Mouse (Mus musculus): ENCODE measurements around the gene Usp43.

Usp43 gene

DNA sequence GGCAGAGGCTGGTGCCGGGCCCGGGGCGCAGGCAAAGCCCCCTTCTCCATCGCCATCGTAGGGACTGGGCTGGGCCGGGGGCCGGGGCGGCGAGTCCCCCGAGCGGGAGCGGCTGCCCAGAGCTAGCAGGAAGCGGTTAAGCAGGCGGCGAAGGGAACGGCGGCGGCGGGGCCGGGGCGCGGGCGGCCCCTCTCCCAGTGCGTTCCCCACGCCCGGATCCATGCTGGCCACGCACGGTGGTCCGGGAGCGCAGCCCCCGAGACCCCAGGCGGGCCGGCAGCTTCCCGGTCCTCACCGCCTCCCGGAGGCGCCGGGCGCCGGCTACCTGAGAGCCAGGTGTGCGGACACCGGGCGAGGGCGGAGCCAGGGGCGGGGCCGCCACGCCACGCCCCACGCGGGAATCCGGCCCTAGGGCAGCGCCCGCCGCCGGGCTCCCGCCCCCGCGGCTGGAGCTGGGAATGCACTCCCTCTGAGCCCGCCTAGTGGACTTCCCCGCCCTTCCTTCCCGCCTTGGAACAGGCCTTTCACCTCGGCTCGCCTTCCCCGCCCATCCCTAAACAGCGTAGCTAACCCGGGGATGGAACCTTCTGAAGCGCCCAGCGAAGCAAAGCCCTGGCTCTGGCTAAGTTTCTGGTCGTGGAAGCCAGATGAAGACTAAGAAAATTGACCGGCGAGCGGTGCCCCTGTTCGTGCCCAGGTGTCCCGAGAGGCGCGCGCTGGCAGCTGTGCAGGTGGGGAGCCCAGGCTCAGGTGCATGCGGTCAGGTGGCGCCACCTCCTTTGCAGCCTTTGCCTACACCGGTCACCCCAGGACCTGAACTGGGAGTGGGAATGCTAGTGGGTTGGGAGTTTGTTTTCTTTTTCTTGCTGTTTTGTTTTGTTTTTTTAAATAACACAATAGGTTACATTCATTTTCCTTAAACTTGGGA is at the start of gene Usp43:
Usp43 (minus strand) TSS at position 327 of the 928 bp plus-strand sequence.
- no peak for DNase-seq

DNA sequence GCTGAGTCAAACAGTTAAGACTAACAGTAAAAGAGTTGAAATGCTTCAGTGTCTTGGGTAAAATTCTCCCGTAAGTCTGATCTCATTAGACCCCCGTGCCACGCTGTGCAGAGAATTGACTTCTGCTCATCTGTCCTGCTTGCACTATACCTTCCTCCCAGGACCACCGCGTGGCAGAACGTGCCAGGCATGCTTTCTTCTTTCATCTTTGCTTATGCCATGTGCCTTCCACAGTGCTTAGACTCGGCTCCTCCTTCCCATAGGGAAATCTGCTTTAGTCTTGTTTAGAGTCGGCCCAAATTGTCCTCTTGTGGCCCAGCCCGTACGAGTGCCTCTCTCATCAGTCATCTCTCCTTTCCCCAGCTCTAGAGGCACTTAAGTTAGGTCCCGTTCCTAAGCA is 45.9 kb upstream of the Usp43 start:
- no peak for DNase-seq

DNA sequence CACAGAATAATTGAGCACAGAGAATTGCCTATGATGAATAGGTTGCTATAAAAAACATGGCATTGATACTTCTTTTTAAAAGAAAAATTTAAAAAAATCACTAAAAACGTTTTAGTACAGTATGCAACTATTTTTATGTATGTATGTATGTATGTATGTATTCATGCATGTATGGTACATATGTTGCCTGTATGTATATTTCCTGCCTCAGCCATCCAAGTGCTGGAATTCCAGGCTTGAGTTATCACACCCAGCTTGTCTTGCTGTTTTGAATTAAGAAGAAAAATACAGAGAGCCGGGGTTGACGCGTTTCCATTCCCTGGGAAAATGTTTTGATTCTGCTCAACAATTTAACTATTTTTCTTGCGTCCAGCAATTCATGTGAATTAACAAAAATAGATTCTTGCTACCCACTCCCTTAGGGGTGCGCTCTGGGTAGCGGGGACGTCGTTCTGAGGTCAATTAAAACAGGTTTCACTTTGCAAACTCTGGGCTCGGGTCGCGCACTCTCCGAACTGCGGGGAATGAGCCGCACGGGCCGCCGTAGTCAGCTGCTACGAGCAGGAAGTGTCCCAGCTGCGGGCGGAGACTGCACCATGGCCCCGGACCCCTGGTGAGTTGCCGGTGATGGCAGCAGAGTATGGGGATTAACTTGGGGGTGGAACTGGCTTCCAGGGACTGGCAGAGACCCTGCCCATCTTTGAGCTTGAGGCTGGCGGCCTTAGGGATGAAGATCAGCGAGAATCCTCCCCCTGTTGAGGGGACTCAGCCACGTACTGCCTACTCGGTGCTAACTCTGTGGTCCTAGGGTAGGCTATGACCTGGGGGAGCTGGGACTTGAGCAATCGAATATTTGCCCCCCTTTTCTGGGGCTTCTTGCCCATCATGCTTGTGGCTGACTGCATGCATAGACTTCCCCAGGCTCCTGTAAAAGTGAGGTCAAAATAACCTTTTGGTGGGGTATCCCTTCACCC is 44.2 kb upstream of the Usp43 start, which contains the start of gene Stx8:
Stx8 (plus strand) TSS at position 289 of the 974 bp plus-strand sequence.
- DNase-seq, result peak; percentile 92

- peak; percentile 77 to 79 for DNase-seq
Observed at GRCm38 (mm10) chr11:67965242-67965883, 43.4 kb upstream of the Usp43 start, which contains the start of gene Cfap52. TSS of gene Cfap52 (minus strand) at chr11:67965651.

GRCm38 (mm10) chr11:67964110-67964509 is 42.2 kb upstream of the Usp43 start:
- DNase-seq, result peak; percentile 21 to 24

DNA sequence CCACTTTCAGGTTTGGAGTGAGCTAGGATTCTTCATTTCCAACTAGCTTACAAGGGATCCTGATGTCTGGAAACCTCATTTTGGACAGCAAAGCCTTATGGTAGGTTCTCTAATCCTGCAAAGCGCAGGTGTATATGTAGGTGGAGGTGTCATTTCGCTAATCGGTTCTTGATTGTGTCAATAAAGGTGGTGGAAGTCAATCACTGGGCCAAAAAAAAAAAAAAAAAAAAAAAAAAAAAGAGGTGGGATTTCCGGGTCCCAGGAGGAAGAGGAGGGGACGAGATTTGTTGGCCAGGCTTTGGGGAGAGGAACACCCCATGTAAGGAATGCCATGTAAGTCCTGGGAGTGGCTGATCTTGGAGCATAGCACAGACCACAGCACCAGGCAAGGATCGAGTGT is 32.5 kb upstream of the Usp43 start:
- DNase-seq, result no peak

GRCm38 (mm10) chr11:67953604-67954003 is 31.7 kb upstream of the Usp43 start:
- DNase-seq, result no peak

DNA sequence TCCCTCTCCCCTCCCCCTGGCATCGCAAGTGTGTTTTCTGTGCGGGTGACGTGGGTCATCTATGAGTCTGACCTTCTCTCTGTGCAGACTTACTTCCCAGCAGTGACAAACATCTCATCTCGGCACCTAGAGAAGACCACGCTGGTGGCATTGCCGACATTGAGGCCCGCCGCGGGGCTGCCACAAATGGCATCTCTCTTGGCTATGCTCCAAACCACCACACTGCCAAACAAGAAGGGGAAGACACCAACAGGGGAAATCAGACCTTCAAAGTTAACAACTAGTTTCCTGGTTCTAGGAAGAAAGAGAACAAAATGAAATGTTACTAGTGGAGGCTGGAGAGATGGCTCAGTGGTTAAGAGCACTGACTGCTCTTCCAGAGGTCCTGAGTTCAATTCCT is 27.5 kb upstream of the Usp43 start:
- no peak for DNase-seq

GRCm38 (mm10) chr11:67948229-67948628 is 26.3 kb upstream of the Usp43 start:
- DNase-seq, result no peak

DNA sequence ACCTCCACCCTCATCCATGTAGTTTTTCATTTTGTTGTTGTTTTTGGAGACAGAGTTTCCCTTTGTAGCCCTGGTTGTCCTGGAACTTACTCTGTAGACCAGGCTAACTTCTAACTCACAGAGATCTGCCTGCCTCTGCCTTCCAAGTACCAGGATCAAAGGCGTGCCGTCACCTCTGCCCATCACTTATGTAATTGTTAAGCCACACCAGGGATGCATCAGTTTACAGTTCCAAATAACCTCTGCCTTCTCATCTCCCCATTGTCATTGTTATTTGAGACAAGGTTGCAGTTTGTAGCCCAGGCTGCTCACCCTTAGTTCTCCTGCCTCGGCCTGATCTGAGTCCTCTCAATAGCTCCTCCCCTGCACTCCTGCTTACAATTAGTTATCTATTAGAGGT is 10.2 kb upstream of the Usp43 start:
- DNase-seq, result no peak

- no peak for DNase-seq
Observed at GRCm38 (mm10) chr11:67926348-67927055, 4.5 kb upstream of the Usp43 start.

GRCm38 (mm10) chr11:67925000-67925399 is 3.0 kb upstream of the Usp43 start:
- no peak for DNase-seq

GRCm38 (mm10) chr11:67923720-67924119 is 1.8 kb upstream of the Usp43 start:
- no peak for DNase-seq

GRCm38 (mm10) chr11:67922755-67923125 is 787 bp upstream of the Usp43 start:
- DNase-seq, result no peak

GRCm38 (mm10) chr11:67921091-67921826 is 694 bp downstream of the Usp43 start:
- peak; percentile 9 to 14 for DNase-seq

GRCm38 (mm10) chr11:67920226-67920960 is 1.6 kb downstream of the Usp43 start:
- no peak for DNase-seq

GRCm38 (mm10) chr11:67919593-67919992 is 2.4 kb downstream of the Usp43 start:
- DNase-seq, result no peak

GRCm38 (mm10) chr11:67917126-67917525 is 4.8 kb downstream of the Usp43 start:
- no peak for DNase-seq

DNA sequence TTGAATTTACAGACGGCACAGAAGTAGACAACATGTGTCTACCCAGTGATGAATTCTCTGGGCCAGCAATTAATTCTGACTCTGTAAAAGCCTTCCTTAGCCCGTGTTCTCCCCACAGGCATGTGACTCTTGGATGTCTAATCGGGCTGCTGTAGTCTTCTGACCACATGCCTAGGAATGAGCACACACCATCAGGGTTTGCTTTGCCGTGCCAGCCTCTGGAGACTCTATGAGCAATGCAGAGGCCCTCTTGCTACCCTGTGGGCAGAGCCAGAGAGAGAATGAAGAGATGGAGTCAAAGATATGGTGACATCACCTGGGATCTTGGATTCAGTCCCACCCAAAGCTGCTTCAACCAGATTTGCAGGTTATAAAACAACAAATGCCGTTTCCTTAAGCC is 10.9 kb downstream of the Usp43 start:
- no peak for DNase-seq

DNA sequence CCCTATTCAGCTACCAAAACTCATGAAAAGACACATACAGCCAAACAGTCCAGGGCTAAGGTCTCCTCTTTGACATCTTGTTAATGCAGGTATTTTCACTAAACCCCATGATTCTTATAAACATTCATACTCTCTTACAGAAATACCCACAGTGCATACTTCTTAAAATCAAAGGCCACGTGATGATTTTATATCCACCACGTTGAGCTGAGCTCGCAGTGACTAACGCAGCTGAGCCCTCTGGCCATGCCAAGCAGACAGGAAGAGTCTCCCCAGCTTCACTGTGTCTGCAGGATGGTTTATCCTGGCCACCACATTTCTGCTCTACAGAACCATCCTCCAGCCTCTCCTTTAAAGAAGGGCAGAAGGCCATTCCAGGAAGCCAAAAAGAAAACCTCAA is 18.2 kb downstream of the Usp43 start:
- no peak for DNase-seq
